Mouse (Mus musculus): Measurements from ENCODE around the gene Itga5. TPM values are rescaled to one million over a fixed set of nuclear protein-coding genes. Genes with fewer than 3 reads are reported as not detected.

Gene Itga5
- total and polyA plus RNA-seq, 2 experiments from 2014 or later = 3.8 to 6.8 TPM

DNA sequence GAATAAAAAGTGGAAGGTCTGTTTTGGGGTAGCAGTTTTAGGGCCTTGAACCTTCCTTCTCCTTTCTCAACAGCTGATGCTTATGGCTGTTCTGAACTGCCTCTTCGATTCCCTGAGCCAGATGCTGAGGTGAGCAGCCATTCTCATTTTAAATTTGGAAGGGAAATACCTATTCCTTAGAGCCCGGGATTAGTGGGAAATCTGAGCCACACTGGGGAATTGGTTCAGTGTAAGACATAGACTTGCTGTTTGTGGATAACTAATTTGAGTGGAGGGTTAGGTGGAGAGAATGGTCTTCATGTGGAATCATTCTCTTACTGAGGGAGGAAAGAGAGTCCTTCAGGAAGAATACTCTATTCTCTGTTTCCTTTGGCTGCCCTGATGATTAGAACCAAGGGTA lies 71.9 kb downstream of the Itga5 start:
- DNase-seq (ENCODE audit: low spot score) (no peak), ATAC-seq (ENCODE audit: low FRiP score) (no peak)
- no peak overlapping the region for H3K4me3 ChIP-seq (ENCODE audit: low read depth, low read length)
- H3K4me2 ChIP-seq (ENCODE audit: low read depth, low read length, poor library complexity, severe bottlenecking) = no peak overlapping the region
- H3K27ac ChIP-seq (ENCODE audit: low read depth, low read length) = no peak overlapping the region
- H3K27me3 ChIP-seq (ENCODE audit: insufficient read depth, low read length) = no peaks in the 10 kb centered on the region
- WGBS = 66% methylated on average over 2 of the region's 2 CpGs
- no peaks in the 10 kb centered on the region for H3K9me3 ChIP-seq (ENCODE audit: low read length)
- no peak overlapping the region for H3K9ac ChIP-seq (replicated peaks; ENCODE audit: low read length, poor library complexity, severe bottlenecking)
- H3K4me1 ChIP-seq (ENCODE audit: insufficient read depth, low read length) = peaks cover 8% of the 10 kb centered on the region
- no peak for TF ChIP-seq CTCF (IDR thresholded peaks at IDR 0.05)
- H3K36me3 ChIP-seq (ENCODE audit: insufficient read depth, low read length) = peaks cover 18% of the 10 kb centered on the region

Small RNA genes within 50 kb of the gene (microRNA-seq; reads per million reads assigned to microRNA genes)
- not detected for gene Mir6963 (ENCODE audit: borderline number of aligned reads)

Other genes starting within 250 kb of the Itga5 start
- 33.2 and 42.9 TPM in 2 replicates for gene Smug1, start 199.7 kb downstream of the Itga5 start, total RNA-seq (2014; rRNA removed)
- 13.6 and 14.1 TPM in 2 replicates for gene Smug1, start 199.7 kb downstream of the Itga5 start, polyA plus RNA-seq (2015; fragmentation: Nextera tagmentation; extraction: Ambion mirVana)
- 190 and 229 TPM in 2 replicates for gene Cbx5, start 126.9 kb downstream of the Itga5 start, total RNA-seq (2014; rRNA removed)
- gene Cbx5, start 126.9 kb downstream of the Itga5 start, polyA plus RNA-seq (2015; fragmentation: Nextera tagmentation; extraction: Ambion mirVana) = 101 and 106 TPM in 2 replicates
- 142 and 190 TPM in 2 replicates for gene Hnrnpa1, start 126.3 kb downstream of the Itga5 start, total RNA-seq (2014; rRNA removed)
- 540 and 609 TPM in 2 replicates for gene Hnrnpa1, start 126.3 kb downstream of the Itga5 start, polyA plus RNA-seq (2015; fragmentation: Nextera tagmentation; extraction: Ambion mirVana)
- gene Nfe2, start 108.4 kb downstream of the Itga5 start, total RNA-seq (2014; rRNA removed) = 0.99 and 3.2 TPM in 2 replicates
- gene Nfe2, start 108.4 kb downstream of the Itga5 start, polyA plus RNA-seq (2015; fragmentation: Nextera tagmentation; extraction: Ambion mirVana) = 0.26 and 0.32 TPM in 2 replicates
- gene Copz1, start 94.0 kb downstream of the Itga5 start, total RNA-seq (2014; rRNA removed) = 127 and 151 TPM in 2 replicates
- gene Copz1, start 94.0 kb downstream of the Itga5 start, polyA plus RNA-seq (2015; fragmentation: Nextera tagmentation; extraction: Ambion mirVana) = 178 and 184 TPM in 2 replicates
- gene Gpr84, start 56.2 kb downstream of the Itga5 start, total RNA-seq (2014; rRNA removed) = 0.27 TPM in 1 of 2 replicates, not detected in the other
- 0.29 and 0.37 TPM in 2 replicates for gene Gpr84, start 56.2 kb downstream of the Itga5 start, polyA plus RNA-seq (2015; fragmentation: Nextera tagmentation; extraction: Ambion mirVana)
- 22.0 and 26.5 TPM in 2 replicates for gene Zfp385a, start 26.7 kb downstream of the Itga5 start, total RNA-seq (2014; rRNA removed)
- gene Zfp385a, start 26.7 kb downstream of the Itga5 start, polyA plus RNA-seq (2015; fragmentation: Nextera tagmentation; extraction: Ambion mirVana) = 26.9 and 28.8 TPM in 2 replicates
- gene Gtsf1, start 63.7 kb upstream of the Itga5 start, total RNA-seq (2014; rRNA removed) = not detected in 2 replicates
- 0.50 TPM in 1 of 2 replicates, not detected in the other for gene Gtsf1, start 63.7 kb upstream of the Itga5 start, polyA plus RNA-seq (2015; fragmentation: Nextera tagmentation; extraction: Ambion mirVana)
- 0.44 TPM in 1 of 2 replicates, not detected in the other for gene Gtsf2, start 81.7 kb upstream of the Itga5 start, total RNA-seq (2014; rRNA removed)
- not detected in 2 replicates for gene Gtsf2, start 81.7 kb upstream of the Itga5 start, polyA plus RNA-seq (2015; fragmentation: Nextera tagmentation; extraction: Ambion mirVana)
- gene Nckap1l, start 87.0 kb upstream of the Itga5 start, total RNA-seq (2014; rRNA removed) = 4.6 and 4.7 TPM in 2 replicates
- gene Nckap1l, start 87.0 kb upstream of the Itga5 start, polyA plus RNA-seq (2015; fragmentation: Nextera tagmentation; extraction: Ambion mirVana) = 2.0 and 2.4 TPM in 2 replicates
- 112 TPM in 2 replicates for gene Pde1b, start 136.3 kb upstream of the Itga5 start, total RNA-seq (2014; rRNA removed)
- 69.3 and 74.6 TPM in 2 replicates for gene Pde1b, start 136.3 kb upstream of the Itga5 start, polyA plus RNA-seq (2015; fragmentation: Nextera tagmentation; extraction: Ambion mirVana)
- gene Ppp1r1a, start 171.2 kb upstream of the Itga5 start, total RNA-seq (2014; rRNA removed) = 111 and 156 TPM in 2 replicates
- 230 TPM in 2 replicates for gene Ppp1r1a, start 171.2 kb upstream of the Itga5 start, polyA plus RNA-seq (2015; fragmentation: Nextera tagmentation; extraction: Ambion mirVana)
- gene Glycam1, start 198.3 kb upstream of the Itga5 start, total RNA-seq (2014; rRNA removed) = not detected in 2 replicates
- not detected in 2 replicates for gene Glycam1, start 198.3 kb upstream of the Itga5 start, polyA plus RNA-seq (2015; fragmentation: Nextera tagmentation; extraction: Ambion mirVana)